In the genomic region with DNA sequence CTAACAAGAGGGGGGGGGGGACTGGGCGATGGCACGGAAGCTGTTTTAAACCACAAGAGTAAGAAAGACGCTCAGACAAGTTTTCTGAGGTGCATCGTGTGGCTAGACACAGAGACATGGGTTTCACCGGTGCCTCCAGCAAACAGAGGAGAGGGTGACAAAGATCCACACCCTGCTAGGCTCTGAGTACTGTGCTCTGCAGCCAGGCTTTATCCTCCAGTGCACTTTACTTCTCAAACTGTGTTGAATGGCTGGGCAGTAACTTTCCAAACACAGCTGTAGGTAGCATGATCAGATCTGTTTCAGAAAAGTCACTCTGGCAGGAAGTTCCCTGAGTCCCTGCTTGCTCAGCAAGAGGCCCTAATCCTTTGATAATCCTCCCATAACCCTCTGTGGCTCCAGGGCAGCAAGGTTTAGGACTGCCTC, we compare ENCODE assay signal across 11 mouse cellular contexts. TPM values are rescaled to one million over a fixed set of nuclear protein-coding genes. Genes with fewer than 3 reads are reported as not detected.
A peak's percentile ranks its signal among the peaks of the same experiment; 100 is the strongest.
DNase-seq lines count a peak whose midpoint lies in the region; ATAC-seq and TF ChIP-seq lines count a peak whose summit lies in the region.
"Had no signal": no experiment of that assay in that cellular context is flagged by ENCODE, and none has a peak within 500 bp of the region (broad histone marks: within the 10 kb centered on the region; RNA-seq: fewer than 3 reads in every experiment).

No protein-coding gene starts in this region.

- no peak for TF ChIP-seq CTCF in lung, postnatal 0 days (IDR thresholded peaks at IDR 0.05)

- H3K9me3 ChIP-seq in lung, postnatal 0 days (ENCODE audit: low read length): no peaks in the 10 kb centered on the region
- H3K9me3 ChIP-seq in limb, embryonic 13.5 days: no peaks in the 10 kb centered on the region
- H3K9me3 ChIP-seq: embryonic facial prominence, embryonic 12.5 days; G1E had no signal

- H3K4me2 ChIP-seq in lung, postnatal 0 days (replicated peaks; ENCODE audit: low read depth, low read length): no peak overlapping the region
- H3K4me2 ChIP-seq in limb, embryonic 13.5 days (replicated peaks): no peak overlapping the region
- H3K4me2 ChIP-seq: embryonic facial prominence, embryonic 12.5 days had no signal

- no peaks in the 10 kb centered on the region for H3K27me3 ChIP-seq in lung, postnatal 0 days (replicated peaks; ENCODE audit: insufficient read depth, low read length)
- H3K27me3 ChIP-seq in limb, embryonic 13.5 days: no peaks in the 10 kb centered on the region
- H3K27me3 ChIP-seq: embryonic facial prominence, embryonic 12.5 days had no signal

- ATAC-seq in lung, postnatal 0 days: no peak
- ATAC-seq in limb, embryonic 13.5 days (ENCODE audit: low FRiP score, low read depth): 0 out of 2 replicates have a peak, but pooled peaks have one; percentile 28

- WGBS in lung, postnatal 0 days: 25% methylated on average over 5 of the region's 5 CpGs
- WGBS in limb, embryonic 13.5 days: 28% methylated on average over 5 of the region's 5 CpGs

- H3K36me3 ChIP-seq in lung, postnatal 0 days (ENCODE audit: insufficient read depth, low read length): no peaks in the 10 kb centered on the region
- no peaks in the 10 kb centered on the region for H3K36me3 ChIP-seq in limb, embryonic 13.5 days
- H3K36me3 ChIP-seq: embryonic facial prominence, embryonic 12.5 days; G1E had no signal

- no peak for TF ChIP-seq EP300 in lung, postnatal 0 days (IDR thresholded peaks at IDR 0.05)

- H3K4me1 ChIP-seq in lung, postnatal 0 days (ENCODE audit: insufficient read depth, low read depth, low read length): peaks cover 2% of the 10 kb centered on the region; the same call in 1 of the 2 replicates
- peaks cover 21% of the 10 kb centered on the region for H3K4me1 ChIP-seq in limb, embryonic 13.5 days

- 0 out of 2 replicates have a peak overlapping the region, but pooled peaks have one; percentile 6 for H3K9ac ChIP-seq in lung, postnatal 0 days (replicated peaks; ENCODE audit: low read depth)
- H3K9ac ChIP-seq in limb, embryonic 13.5 days: no peak overlapping the region
- H3K9ac ChIP-seq: embryonic facial prominence, embryonic 12.5 days had no signal

- no peak for DNase-seq in lung, postnatal 0 days (ENCODE audit: low spot score)
- no peak for DNase-seq in lung, postnatal 14 days
- peak; percentile 32 for DNase-seq in embryo, embryonic 10.5 days (ENCODE audit: low spot score)
- DNase-seq in thymus, postnatal 10 days (ENCODE audit: low spot score in 2 of 2): peak; percentile 5 to 15
- DNase-seq in adrenal gland, postnatal 10 days: no peak
- no peak for DNase-seq in layer of hippocampus, adult 9-11 months
- no peak for DNase-seq in left cerebral cortex, adult 9 months (ENCODE audit: low spot score in 2 of 2)
- DNase-seq: gastrocnemius, postnatal 14 days had no signal

- no peak overlapping the region for H3K4me3 ChIP-seq in lung, postnatal 0 days (ENCODE audit: low read depth, low read length)
- no peak overlapping the region for H3K4me3 ChIP-seq in limb, embryonic 13.5 days
- H3K4me3 ChIP-seq: embryonic facial prominence, embryonic 12.5 days had no signal

- no peak overlapping the region for H3K27ac ChIP-seq in lung, postnatal 0 days (ENCODE audit: low read length)
- 0 out of 2 replicates have a peak overlapping the region, but pooled peaks have one; percentile 22 for H3K27ac ChIP-seq in limb, embryonic 13.5 days
- H3K27ac ChIP-seq: embryonic facial prominence, embryonic 12.5 days had no signal

RNA-seq across cellular contexts. Expression of a gene that starts 43.0 kb away (rescaled TPM):
- 102 and 112 TPM in 2 replicates for polyA plus RNA-seq in lung, postnatal 0 days (2015; fragmentation: Nextera tagmentation; extraction: Ambion mirVana)
- 43.8 and 52.2 TPM in 2 replicates for polyA plus RNA-seq in limb, embryonic 13.5 days (2015; fragmentation: Nextera tagmentation; extraction: Ambion mirVana)
- total RNA-seq in adrenal gland, postnatal 10 days (2021): 100 to 1,000 TPM in 1 of 2 experiments, 10 to 100 TPM in 1; 89.2 to 102 TPM

Comparison
In these comparisons a context has a peak if more than half of its experiments do, and no peak if none do; other contexts are left out.
1. DNase-seq: peak in embryo, embryonic 10.5 days (single experiment) and thymus, postnatal 10 days (2 of 2); none in lung, postnatal 0 days (single experiment), lung, postnatal 14 days (single experiment), adrenal gland, postnatal 10 days (single experiment), layer of hippocampus, adult 9-11 months (single experiment) and left cerebral cortex, adult 9 months (0 of 2).